Mouse (Mus musculus) frontal cortex, adult (tissue): ENCODE results near the gene 2310022A10Rik.
"Not testable (repeated sequence)": the region's sequence is repeated elsewhere in the genome, so short reads cannot be mapped to it uniquely, and the experiment has no call there.

ENCODE experiments used
- ATAC-seq: cut with Nextera tagmentation; 2 replicates; pipeline ENCODE4 v1.9.2; 2017; ENCODE audit warnings: mild to moderate bottlenecking, moderate library complexity, mixed read lengths; ENCODE audit not compliant: low TSS enrichment

2310022A10Rik gene

GRCm38 (mm10) chr7:27612940-27613339 is 59.9 kb downstream of the 2310022A10Rik start:
- ATAC-seq = no peak

GRCm38 (mm10) chr7:27613751-27614499 is 60.9 kb downstream of the 2310022A10Rik start:
- ATAC-seq = 0 out of 2 replicates have a peak, but pooled peaks have one; percentile 39

GRCm38 (mm10) chr7:27621028-27621427 is 68.0 kb downstream of the 2310022A10Rik start:
- ATAC-seq = peak; percentile 56; the same call in 1 of the 2 replicates

DNA sequence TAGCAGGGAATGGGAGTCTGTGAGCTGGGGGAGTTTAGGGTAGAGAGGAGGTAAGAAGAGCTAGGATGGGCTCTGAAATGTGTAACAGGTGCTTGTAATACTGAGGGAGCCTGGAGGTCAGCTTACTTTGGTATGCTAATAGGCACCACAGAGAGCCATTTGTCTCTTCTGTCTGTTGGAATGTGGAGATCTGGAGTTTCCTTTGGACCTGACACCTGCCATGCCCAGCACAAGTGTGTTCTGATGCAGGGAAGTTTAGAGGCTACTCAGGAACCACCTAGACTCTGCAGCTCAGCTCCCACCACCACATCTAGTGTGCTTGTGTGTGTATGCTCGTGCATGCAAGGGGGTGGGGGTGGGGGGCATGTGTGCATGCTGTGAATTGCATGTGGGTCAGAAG is 69.2 kb downstream of the 2310022A10Rik start:
- no peak for ATAC-seq

DNA sequence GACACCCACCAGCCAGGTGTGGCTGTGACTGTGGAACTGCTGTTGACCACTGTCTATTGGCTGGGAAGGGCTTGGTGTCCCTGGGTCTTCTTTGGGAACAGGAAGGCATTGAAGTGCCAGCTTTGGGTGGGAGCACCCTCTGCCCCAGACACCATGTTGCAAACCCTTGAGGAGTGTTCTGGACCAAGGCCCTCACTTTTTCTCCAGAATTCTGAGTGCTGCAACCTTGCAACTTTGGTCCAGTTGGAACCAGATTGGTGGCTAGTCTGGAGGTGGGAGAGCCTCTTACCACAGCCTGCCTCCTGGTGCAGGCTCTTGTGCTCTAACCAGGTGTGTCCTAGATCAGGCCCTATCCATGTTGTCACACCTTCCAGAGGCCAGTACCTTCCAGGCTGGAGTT is 71.9 kb downstream of the 2310022A10Rik start:
- ATAC-seq = no peak

GRCm38 (mm10) chr7:27627707-27628106 is 74.7 kb downstream of the 2310022A10Rik start:
- ATAC-seq = no peak

DNA sequence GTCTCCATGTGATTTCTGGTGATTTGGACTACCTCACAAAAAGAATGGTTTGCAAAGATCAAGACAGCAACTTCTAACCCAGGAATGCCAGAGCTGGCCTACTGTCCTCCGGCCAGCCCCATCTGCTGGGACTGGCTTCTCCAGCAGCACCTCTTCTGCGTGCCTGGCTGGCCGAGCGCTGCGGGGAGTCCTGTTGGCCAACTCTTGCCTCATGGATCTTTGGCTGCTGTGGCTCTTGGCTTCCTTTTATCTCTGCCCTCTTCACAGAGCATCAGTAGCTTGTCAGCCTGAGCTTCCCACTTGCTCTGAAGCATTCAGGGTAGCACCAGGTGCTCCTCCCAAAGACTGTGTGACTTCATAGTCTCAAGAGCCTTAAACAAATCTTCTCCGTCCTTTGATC is 75.2 kb downstream of the 2310022A10Rik start:
- no peak for ATAC-seq

- not testable (repeated sequence) for ATAC-seq
Measured at GRCm38 (mm10) chr7:27628816-27629215, 75.8 kb downstream of the 2310022A10Rik start.

DNA sequence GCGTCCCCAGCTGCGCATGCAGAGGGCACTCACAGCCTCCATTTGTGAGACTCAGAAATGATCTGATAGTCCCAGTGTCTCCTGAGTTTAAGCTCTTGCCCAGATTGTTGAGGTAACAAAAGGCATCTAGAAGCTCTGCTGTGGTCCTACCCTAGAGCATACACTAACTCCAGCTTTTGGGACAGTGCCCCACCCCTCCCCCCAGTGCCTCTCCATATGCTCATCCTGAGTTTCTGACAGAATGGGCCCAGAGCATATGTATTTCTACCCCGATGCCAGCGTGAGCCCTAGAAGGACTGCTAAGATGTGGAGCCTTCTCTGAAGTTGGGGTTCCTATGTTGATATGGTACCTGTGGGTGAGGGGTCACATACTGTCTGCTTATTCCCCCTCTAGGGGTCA is 78.4 kb downstream of the 2310022A10Rik start:
- ATAC-seq = no peak
